Mouse (Mus musculus) thymus, postnatal 10 days (tissue): ENCODE measurements at regions not wholly inside any gene's neighbourhood (a gene's known extent, or its start where the extent isn't known, plus 50 kb on each side); places are given as distances from the start of the nearest gene placed in this dataset.

Source experiments
- DNase-seq, 2 experiments: peaks; one replicate each; pipeline ENCODE4 v3.0.0; 2021; ENCODE audit warnings: low spot score in 2 of 2

- DNase-seq: no peak
Measured at GRCm38 (mm10) chr8:30797341-30797740, 2631.2 kb upstream of the 5930422O12Rik start.

GRCm38 (mm10) chr8:30817028-30817427 lies 2611.5 kb upstream of the 5930422O12Rik start:
- DNase-seq: no peak

GRCm38 (mm10) chr8:30822835-30823587 lies 2605.5 kb upstream of the 5930422O12Rik start:
- no peak for DNase-seq

DNA sequence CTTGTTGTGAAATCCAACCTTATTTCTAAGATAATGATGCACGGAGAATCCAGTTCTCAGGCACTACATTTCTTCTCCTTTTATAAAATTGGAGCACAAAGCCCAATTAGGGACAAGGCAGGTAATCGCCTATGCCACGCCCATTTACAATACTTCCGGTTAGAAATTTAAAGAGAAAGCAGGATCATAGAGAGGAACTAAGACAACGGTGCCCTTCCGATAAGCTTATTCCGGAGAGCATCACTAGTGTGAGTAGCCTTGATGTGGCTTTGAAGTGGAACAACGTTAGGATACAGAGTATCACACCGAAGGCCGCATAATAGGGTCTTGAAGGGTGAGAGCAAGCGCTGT lies 2604.9 kb upstream of the 5930422O12Rik start:
- no peak for DNase-seq

DNA sequence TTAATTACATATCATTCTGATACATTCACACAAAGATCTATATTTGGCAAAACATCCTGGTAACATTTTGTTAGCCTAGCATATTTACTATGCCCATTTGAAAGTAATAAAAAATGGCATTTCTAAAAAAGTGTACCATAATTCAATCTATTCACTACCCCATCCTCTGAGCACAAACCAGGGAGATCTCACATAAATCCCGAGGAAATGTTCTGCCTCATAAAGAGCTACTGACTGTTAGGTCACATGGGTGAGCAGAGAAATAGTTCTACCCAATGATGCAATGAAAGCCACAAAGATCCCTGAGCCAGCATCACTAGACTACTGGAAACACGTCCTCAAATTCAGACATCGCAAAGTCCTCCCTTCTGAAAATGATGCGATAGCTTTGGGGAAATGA lies 2602.5 kb upstream of the 5930422O12Rik start:
- no peak for DNase-seq

GRCm38 (mm10) chr8:30838056-30838455 lies 2590.5 kb upstream of the 5930422O12Rik start:
- no peak for DNase-seq

DNA sequence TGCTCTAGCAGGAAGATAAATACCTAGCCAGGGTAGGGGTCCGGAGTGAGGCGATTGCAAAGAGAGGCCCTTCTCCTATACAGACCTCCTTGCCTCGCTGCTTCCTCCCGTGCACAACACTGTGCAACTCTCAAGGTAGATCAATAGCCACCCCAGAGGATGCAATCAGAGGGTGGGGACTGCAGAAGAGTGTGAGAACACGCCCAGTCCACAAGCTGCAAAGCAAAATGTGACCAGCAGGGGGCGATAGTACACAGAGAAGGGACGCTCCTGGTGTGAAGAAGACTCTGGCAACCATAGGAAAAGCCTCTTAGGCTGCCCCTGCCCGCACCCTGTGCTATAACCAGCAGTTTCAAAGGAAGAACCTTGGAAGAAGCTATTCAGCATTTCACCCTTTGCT lies 2588.4 kb upstream of the 5930422O12Rik start:
- DNase-seq: peak in 1 of 2 experiments; percentile 22

DNA sequence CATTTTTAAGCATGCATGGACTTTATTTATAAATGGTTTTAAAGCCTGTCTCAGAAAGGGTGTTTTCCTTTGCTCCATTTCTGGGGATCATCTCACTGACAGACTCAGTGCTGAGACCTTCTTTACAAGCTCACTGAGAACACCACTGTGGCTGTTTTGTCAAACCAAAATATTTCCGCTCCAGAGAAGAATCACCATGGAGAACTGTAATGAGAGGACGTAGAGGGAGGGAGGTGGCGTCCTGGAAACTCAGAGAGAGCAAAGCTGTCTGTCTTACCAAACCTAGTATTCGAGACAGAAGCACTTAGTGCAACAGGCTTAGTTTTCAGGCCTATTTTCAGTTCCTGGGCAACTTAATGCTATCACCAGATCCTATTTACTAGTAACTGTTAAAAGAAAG lies 2565.5 kb upstream of the 5930422O12Rik start:
- DNase-seq: no peak

GRCm38 (mm10) chr8:30906044-30906695 lies 2522.3 kb upstream of the 5930422O12Rik start:
- no peak for DNase-seq

DNA sequence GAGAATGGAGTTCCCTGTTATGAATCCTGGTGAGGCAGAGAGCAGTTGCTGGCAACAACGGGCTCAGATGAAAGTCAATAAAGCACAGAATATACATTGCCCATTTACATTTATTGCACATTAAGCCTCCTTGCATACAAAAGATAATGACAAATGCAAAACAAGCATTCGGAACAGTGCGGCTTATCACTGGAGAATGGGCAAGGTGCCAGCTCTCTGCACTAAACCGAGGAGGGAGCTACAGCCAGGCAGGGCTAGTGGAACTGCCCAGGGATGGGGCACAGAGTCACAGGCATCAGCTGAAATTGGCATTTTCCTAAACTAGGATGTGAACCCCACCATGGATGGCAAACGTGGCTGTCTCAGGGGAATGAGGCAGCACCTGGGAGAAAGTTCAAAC lies 2514.8 kb upstream of the 5930422O12Rik start:
- DNase-seq: no peak

DNA sequence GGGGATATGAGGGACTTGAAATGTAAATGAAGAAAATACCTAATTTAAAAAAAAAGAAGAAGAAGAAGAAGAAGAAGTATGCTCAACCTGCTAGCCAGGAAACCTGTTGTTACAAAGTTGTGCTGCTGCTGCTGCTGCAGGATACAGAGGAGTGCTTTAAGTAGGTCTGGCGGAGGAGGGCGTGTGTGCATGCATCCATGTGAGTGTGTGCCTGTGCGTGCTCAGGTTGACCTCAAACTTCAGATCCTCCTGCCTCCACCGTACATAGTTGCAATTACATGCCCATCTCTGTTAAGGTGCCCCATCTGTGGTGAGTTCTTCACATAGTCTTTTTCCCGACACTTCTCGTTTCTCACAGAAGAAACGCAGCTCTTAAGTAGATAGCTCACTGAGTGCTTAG lies 2513.4 kb upstream of the 5930422O12Rik start:
- no peak for DNase-seq

GRCm38 (mm10) chr8:30915601-30916171 lies 2512.8 kb upstream of the 5930422O12Rik start:
- no peak for DNase-seq

DNA sequence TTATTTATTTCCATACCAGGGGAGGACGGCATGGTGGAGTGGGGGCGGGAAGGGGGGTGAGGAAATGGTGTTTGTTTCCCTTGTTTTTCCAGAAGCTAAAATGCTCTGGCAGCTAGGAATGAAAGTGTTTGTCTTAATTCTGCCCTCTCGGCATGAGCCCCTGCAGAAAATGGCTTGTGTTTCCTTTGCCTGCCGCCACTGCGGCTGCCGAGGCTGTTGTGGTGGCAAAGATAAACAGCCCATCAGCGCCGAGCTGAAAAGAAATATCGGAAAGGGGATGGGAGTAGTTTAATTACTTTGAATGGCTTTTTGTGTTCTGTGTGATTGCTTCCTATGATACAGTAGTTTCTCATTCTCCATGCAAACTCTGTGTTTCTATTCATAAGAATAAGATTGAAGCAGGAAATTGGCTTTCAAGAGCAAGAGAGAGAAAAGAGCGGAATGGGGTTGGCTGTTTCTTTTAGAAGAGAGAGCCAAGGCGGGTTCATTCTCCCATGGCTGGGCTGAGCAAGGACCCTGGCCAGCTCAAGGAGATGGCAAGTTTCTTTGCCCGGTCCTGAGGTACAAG lies 2512.2 kb upstream of the 5930422O12Rik start:
- no peak for DNase-seq

DNA sequence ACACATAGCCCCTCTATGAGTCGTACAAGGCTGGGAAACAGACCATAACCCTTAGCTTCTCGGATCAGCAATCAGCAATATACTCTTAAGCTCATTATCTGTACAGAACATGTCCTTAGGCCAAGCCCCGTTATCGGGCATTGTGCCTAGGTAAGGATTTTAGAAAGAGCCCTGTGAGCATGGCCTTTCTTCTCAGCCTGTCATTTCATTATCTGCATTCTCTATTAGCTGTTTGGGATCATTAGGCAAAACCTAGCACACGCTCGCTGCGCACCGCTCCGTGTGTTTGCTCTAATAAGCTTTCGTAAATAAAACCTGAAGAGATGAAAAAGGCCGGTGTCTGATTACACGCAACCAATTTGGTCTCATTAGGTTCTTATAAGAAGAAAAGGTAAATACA lies 2507.1 kb upstream of the 5930422O12Rik start:
- no peak for DNase-seq

- peak in 1 of 2 experiments; percentile 5 for DNase-seq
Measured at GRCm38 (mm10) chr8:30923301-30924159, 2505.0 kb upstream of the 5930422O12Rik start.

- DNase-seq: no peak
Measured at GRCm38 (mm10) chr8:30924160-30924534, 2504.4 kb upstream of the 5930422O12Rik start.

- DNase-seq: no peak
Measured at GRCm38 (mm10) chr8:30924656-30925055, 2503.9 kb upstream of the 5930422O12Rik start.

- no peak for DNase-seq
Measured at GRCm38 (mm10) chr8:30937449-30938075, 2490.9 kb upstream of the 5930422O12Rik start.

DNA sequence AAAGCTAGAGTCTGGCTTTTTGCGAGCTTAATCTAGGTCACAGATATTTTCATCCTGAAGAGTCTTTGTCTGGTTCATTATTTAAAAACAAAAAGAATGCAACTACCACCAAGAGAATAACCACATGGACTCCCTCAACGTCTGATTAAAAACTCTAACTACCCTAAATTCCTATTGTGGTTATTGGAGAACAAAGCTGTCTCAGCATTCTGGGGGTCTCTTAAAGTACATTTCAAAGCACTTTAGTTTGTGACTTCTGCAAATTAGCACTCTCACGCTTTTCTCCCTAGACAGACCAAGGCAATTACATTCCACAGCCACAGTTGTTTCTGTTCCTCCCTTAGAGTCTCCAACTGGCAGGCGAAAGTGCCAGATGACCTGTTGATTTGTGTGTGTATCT lies 2487.6 kb upstream of the 5930422O12Rik start:
- DNase-seq: no peak

- no peak for DNase-seq
Measured at GRCm38 (mm10) chr8:30941511-30942175, 2486.9 kb upstream of the 5930422O12Rik start.
